Mouse (Mus musculus) forebrain, postnatal 0 days (tissue): ENCODE data around the gene Dnajb6. TPM values are rescaled to one million over a fixed set of nuclear protein-coding genes. Genes with fewer than 3 reads are reported as not detected.
A peak's percentile ranks its signal among the peaks of the same experiment; 100 is the strongest.
"Not testable (repeated sequence)": the region's sequence is repeated elsewhere in the genome, so short reads cannot be mapped to it uniquely, and the experiment has no call there.

Source experiments
- ATAC-seq: fragments of 200-750 bp; cut with Nextera tagmentation; 2 replicates; pipeline ENCODE4 v1.8.0; 2017; ENCODE audit warnings: mild to moderate bottlenecking, moderate library complexity
- DNase-seq: peaks from one replicate; pipeline ENCODE4 v3.0.0-alpha.2; 2015
- H3K27ac ChIP-seq: fragments of 300-500 bp; sonication (generic); 2 replicates; pipeline ENCODE4 v1.5.1; 2014; ENCODE audit warnings: low read depth, mild to moderate bottlenecking, antibody characterized with exemption, low read length, moderate library complexity, mixed read lengths
- H3K27me3 ChIP-seq: fragments of 300-500 bp; sonication (generic); 2 replicates; pipeline ENCODE4 v1.6.1; 2014; ENCODE audit warnings: mild to moderate bottlenecking, low read length, mixed read lengths; ENCODE audit not compliant: insufficient read depth
- H3K36me3 ChIP-seq: fragments of 300-500 bp; sonication (generic); 2 replicates; pipeline ENCODE4 v1.6.1; 2014; ENCODE audit warnings: mild to moderate bottlenecking, moderate library complexity; ENCODE audit not compliant: insufficient read depth
- H3K4me1 ChIP-seq: fragments of 300-500 bp; sonication (generic); 2 replicates; pipeline ENCODE4 v1.6.1; 2014; ENCODE audit warnings: antibody characterized with exemption; ENCODE audit not compliant: insufficient read depth
- H3K4me2 ChIP-seq: fragments of 300-500 bp; sonication (generic); 2 replicates; pipeline ENCODE4 v1.6.1; 2014; ENCODE audit warnings: low read depth, mild to moderate bottlenecking, moderate library complexity
- H3K4me3 ChIP-seq: fragments of 300-500 bp; sonication (generic); 2 replicates; pipeline ENCODE4 v1.5.1; 2014; ENCODE audit warnings: low read depth, low read length, mixed read lengths
- H3K9ac ChIP-seq: fragments of 300-500 bp; sonication (generic); 2 replicates; pipeline ENCODE4 v1.6.1; 2014; ENCODE audit warnings: mild to moderate bottlenecking
- H3K9me3 ChIP-seq: fragments of 300-500 bp; sonication (generic); 2 replicates; pipeline ENCODE4 v1.6.1; 2016; ENCODE audit warnings: low read length
- CTCF ChIP-seq: sonication (generic); IDR thresholded peaks from 2 replicates; pipeline ENCODE4 v1.5.1; 2016; ENCODE audit warnings: antibody characterized with exemption, control low read depth, low read depth
- WGBS: fragments of 180-500 bp; shearing (Covaris S2); extraction: QIAGEN DNeasy Blood & Tissue Kit; methylation state at CpG from one replicate; pipeline ENCODE4 v1.1.7; 2014; 5-methylcytosine and 5-hydroxymethylcytosine counted together
- polyA plus RNA-seq: library from polyadenylated mRNA; unstranded; fragments of >200 nt; fragmentation: Nextera tagmentation; extraction: Ambion mirVana; gene quantifications from 2 replicates; pipeline ENCODE4 v1.2.1, GENCODE M21; 2015
- total RNA-seq: library from RNA; depleted of rRNA; stranded (reverse); fragments of >200 nt; gene quantifications from 2 replicates; pipeline ENCODE4 v1.2.3, GENCODE M21; 2014

The Dnajb6 gene
- total and polyA plus RNA-seq, 2 experiments from 2014 or later = 310 to 384 TPM

- Histone ChIP-seq H3K4me3 (no peak overlapping the region), H3K4me2 (no peak overlapping the region), H3K9me3 (no peaks in the 10 kb centered on the region), H3K27ac (no peak overlapping the region), H3K9ac (no peak overlapping the region), H3K4me1 (no peaks in the 10 kb centered on the region), H3K27me3 (no peaks in the 10 kb centered on the region), H3K36me3 (no peaks in the 10 kb centered on the region)
- ATAC-seq (no peak), DNase-seq (no peak)
- TF ChIP-seq CTCF = no peak
Observed at GRCm38 (mm10) chr5:29711631-29712030, 23.9 kb upstream of the Dnajb6 start.

DNA sequence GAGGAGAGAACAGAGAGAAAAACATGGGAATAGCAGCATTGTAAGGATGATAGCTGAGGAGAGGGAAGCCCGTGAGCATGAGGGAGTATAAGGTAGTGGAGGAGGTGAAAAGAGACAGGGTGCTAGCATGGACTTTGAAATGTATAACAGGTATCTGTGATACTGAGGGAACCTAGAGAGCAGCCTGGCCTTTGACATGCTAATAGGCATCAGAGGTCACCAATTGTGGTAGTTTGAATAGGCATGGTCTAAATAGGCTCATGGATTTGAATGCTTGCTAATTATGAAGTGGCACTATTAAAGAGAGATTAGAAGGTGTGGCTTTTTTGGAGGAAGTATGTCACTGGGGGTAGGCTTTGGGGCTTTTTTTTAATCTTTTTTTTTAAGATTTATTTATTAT lies 22.6 kb upstream of the Dnajb6 start:
- Histone ChIP-seq H3K27ac (no peak overlapping the region), H3K9me3 (no peaks in the 10 kb centered on the region), H3K4me3 (no peak overlapping the region), H3K4me1 (no peaks in the 10 kb centered on the region), H3K4me2 (no peak overlapping the region), H3K27me3 (no peaks in the 10 kb centered on the region), H3K36me3 (no peaks in the 10 kb centered on the region), H3K9ac (no peak overlapping the region)
- 35% methylated on average over 1 of the region's 1 CpGs for WGBS
- no peak for TF ChIP-seq CTCF
- DNase-seq (no peak), ATAC-seq (no peak)

- H3K4me3 ChIP-seq = no peak overlapping the region
- ATAC-seq = no peak
- H3K27me3 ChIP-seq = no peaks in the 10 kb centered on the region
- no peaks in the 10 kb centered on the region for H3K9me3 ChIP-seq
- no peak for DNase-seq
- H3K9ac ChIP-seq = no peak overlapping the region
- WGBS = 22% methylated on average over 1 of the region's 1 CpGs
- no peak overlapping the region for H3K4me2 ChIP-seq
- no peaks in the 10 kb centered on the region for H3K36me3 ChIP-seq
- no peak for TF ChIP-seq CTCF
- no peaks in the 10 kb centered on the region for H3K4me1 ChIP-seq
- H3K27ac ChIP-seq = no peak overlapping the region
Observed at GRCm38 (mm10) chr5:29721159-29721558, 14.3 kb upstream of the Dnajb6 start.

DNA sequence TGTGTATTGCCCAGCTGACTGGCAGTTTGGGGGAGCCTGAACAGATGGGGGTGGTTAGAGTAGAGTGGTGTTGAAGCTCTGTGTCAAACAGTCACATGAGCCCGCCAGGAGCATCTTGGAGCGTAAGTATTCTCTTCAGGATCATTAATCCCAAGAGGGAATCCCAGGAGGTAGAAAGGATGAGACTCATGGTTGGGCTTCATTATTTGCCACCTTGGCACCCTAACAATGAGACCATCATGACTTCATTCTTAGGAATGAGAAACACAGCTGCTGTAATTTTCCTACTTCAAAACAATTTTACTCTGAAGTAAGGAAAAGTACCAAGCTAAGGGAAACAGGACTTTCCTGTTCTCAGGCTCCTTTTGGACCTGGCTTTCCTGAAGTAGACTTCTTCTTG lies 10.1 kb upstream of the Dnajb6 start:
- Histone ChIP-seq H3K27me3 (no peaks in the 10 kb centered on the region), H3K9ac (no peak overlapping the region), H3K9me3 (no peaks in the 10 kb centered on the region), H3K4me3 (no peak overlapping the region), H3K4me1 (no peaks in the 10 kb centered on the region), H3K36me3 (no peaks in the 10 kb centered on the region), H3K27ac (no peak overlapping the region), H3K4me2 (no peak overlapping the region)
- 89% methylated on average over 2 of the region's 2 CpGs for WGBS
- no peak for DNase-seq
- ATAC-seq = no peak
- no peak for TF ChIP-seq CTCF

DNA sequence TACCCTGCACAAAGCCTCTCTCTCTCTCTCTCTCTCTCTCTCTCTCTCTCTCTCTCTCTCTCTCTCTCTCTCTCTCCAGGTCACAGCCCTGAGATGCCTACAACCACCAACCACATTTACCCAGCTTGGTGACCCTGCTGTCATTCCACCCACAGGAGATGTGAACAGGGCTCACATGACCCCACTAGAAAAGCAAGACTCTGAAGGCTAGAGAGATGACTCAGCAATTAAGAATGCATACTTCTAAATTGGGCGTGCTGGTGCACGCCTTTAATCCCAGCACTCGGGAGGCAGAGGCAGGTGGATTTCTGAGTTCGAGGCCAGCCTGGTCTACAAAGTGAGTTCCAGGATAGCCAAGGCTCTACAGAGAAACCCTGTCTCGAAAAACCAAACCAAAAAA lies 9.4 kb upstream of the Dnajb6 start:
- ATAC-seq, H3K27ac ChIP-seq, H3K9ac ChIP-seq, H3K36me3 ChIP-seq, DNase-seq, H3K4me1 ChIP-seq, H3K27me3 ChIP-seq, H3K4me3 ChIP-seq, H3K4me2 ChIP-seq, H3K9me3 ChIP-seq: not testable (repeated sequence)
- 77% methylated on average over 5 of the region's 5 CpGs for WGBS

GRCm38 (mm10) chr5:29734831-29735510 lies 517 bp upstream of the Dnajb6 start:
- H3K27me3 ChIP-seq = no peaks in the 10 kb centered on the region
- H3K9me3 ChIP-seq = no peaks in the 10 kb centered on the region
- DNase-seq = no peak
- 50% methylated on average over 6 of the region's 6 CpGs for WGBS
- ATAC-seq = no peak
- H3K36me3 ChIP-seq = no peaks in the 10 kb centered on the region
- no peak for TF ChIP-seq CTCF
- peak overlapping the region; percentile 57 for H3K4me2 ChIP-seq
- H3K4me1 ChIP-seq = 0 out of 2 replicates have a peak, but pooled peaks cover 14% of the 10 kb centered on the region
- H3K4me3 ChIP-seq = peak overlapping the region; percentile 66
- peak overlapping the region; percentile 82 for H3K9ac ChIP-seq
- H3K27ac ChIP-seq = peak overlapping the region; percentile 95

- DNase-seq = peak; percentile 54
- Histone ChIP-seq H3K4me3 (peak overlapping the region; percentile 66), H3K27ac (peak overlapping the region; percentile 95), H3K9ac (peak overlapping the region; percentile 82), H3K9me3 (no peaks in the 10 kb centered on the region), H3K27me3 (no peaks in the 10 kb centered on the region), H3K4me2 (peak overlapping the region; percentile 57), H3K36me3 (no peaks in the 10 kb centered on the region), H3K4me1 (0 out of 2 replicates have a peak, but pooled peaks cover 14% of the 10 kb centered on the region)
- ATAC-seq = peak; percentile 53
- no peak for TF ChIP-seq CTCF
- 2% methylated on average over 48 of the region's 48 CpGs for WGBS
Observed at GRCm38 (mm10) chr5:29736073-29736900, 799 bp downstream of the Dnajb6 start.
